Mouse (Mus musculus) heart, embryonic 16.5 days (tissue): ENCODE results near the gene Arhgef17. TPM values are rescaled to one million over a fixed set of nuclear protein-coding genes. Genes with fewer than 3 reads are reported as not detected.

Experiments
- ATAC-seq: fragments of 200-750 bp; cut with Nextera tagmentation; replicated peaks from 2 replicates; pipeline ENCODE4 v1.8.0; 2017; ENCODE audit warnings: moderate number of reproducible peaks; ENCODE audit not compliant: insufficient read depth, low FRiP score; ENCODE audit errors: extremely low read depth
- H3K27ac ChIP-seq: fragments of 300-500 bp; sonication (generic); 2 replicates; pipeline ENCODE4 v1.5.1; 2014; ENCODE audit warnings: mild to moderate bottlenecking, low read length, control low read depth, moderate library complexity
- H3K27me3 ChIP-seq: fragments of 300-500 bp; sonication (generic); 2 replicates; pipeline ENCODE4 v1.6.1; 2014; ENCODE audit warnings: low read length, mixed read lengths; ENCODE audit not compliant: control insufficient read depth, insufficient read depth
- H3K36me3 ChIP-seq: fragments of 300-500 bp; sonication (generic); 2 replicates; pipeline ENCODE4 v1.6.1; 2014; ENCODE audit not compliant: control insufficient read depth, insufficient read depth
- H3K4me1 ChIP-seq: fragments of 300-500 bp; sonication (generic); 2 replicates; pipeline ENCODE4 v1.6.1; 2014; ENCODE audit warnings: low read length, mixed read lengths; ENCODE audit not compliant: control insufficient read depth, insufficient read depth
- H3K4me2 ChIP-seq: fragments of 300-500 bp; sonication (generic); 2 replicates; pipeline ENCODE4 v1.6.1; 2014; ENCODE audit warnings: low read depth, mild to moderate bottlenecking, control low read depth, low read length
- H3K4me3 ChIP-seq: fragments of 300-500 bp; sonication (generic); 2 replicates; pipeline ENCODE4 v1.5.1; 2014; ENCODE audit warnings: mild to moderate bottlenecking, control low read depth, low read length
- H3K9ac ChIP-seq: fragments of 300-500 bp; sonication (generic); 2 replicates; pipeline ENCODE4 v1.6.1; 2014; ENCODE audit warnings: low read length, control low read depth
- H3K9me3 ChIP-seq: fragments of 300-500 bp; sonication (generic); replicated peaks from 2 replicates; pipeline ENCODE4 v1.6.1; 2016; ENCODE audit warnings: low read length; ENCODE audit not compliant: control insufficient read depth
- WGBS: fragments of 180-500 bp; shearing (Covaris S2); extraction: QIAGEN DNeasy Blood & Tissue Kit; methylation state at CpG from one replicate; pipeline ENCODE4 v1.1.7; 2014; 5-methylcytosine and 5-hydroxymethylcytosine counted together
- polyA plus RNA-seq: library from polyadenylated mRNA; unstranded; fragments of >200 nt; fragmentation: Nextera tagmentation; extraction: Ambion mirVana; gene quantifications from 2 replicates; pipeline ENCODE4 v1.2.1, GENCODE M21; 2015

Gene Arhgef17
- polyA plus RNA-seq, 1 experiment from 2014 or later: 5.1 TPM

GRCm38 (mm10) chr7:100839632-100840402, 92.1 kb downstream of the Arhgef17 start:
- 48% methylated on average over 6 of the region's 6 CpGs for WGBS
- peaks cover 25% of the 10 kb centered on the region for H3K4me1 ChIP-seq
- no peaks in the 10 kb centered on the region for H3K27me3 ChIP-seq
- H3K9ac ChIP-seq: no peak overlapping the region
- no peak overlapping the region for H3K27ac ChIP-seq
- peaks cover 8% of the 10 kb centered on the region for H3K36me3 ChIP-seq
- no peak overlapping the region for H3K4me2 ChIP-seq
- ATAC-seq: 0 out of 2 replicates have a peak, but pooled peaks have one; percentile 39
- H3K4me3 ChIP-seq: no peak overlapping the region
- no peaks in the 10 kb centered on the region for H3K9me3 ChIP-seq

- 59% methylated on average over 1 of the region's 1 CpGs for WGBS
- Histone ChIP-seq H3K4me1 (peaks cover 14% of the 10 kb centered on the region), H3K4me2 (no peak overlapping the region), H3K9ac (no peak overlapping the region), H3K4me3 (no peak overlapping the region), H3K9me3 (no peaks in the 10 kb centered on the region), H3K36me3 (peaks cover 15% of the 10 kb centered on the region), H3K27me3 (no peaks in the 10 kb centered on the region), H3K27ac (no peak overlapping the region)
- ATAC-seq: no peak
Measured at GRCm38 (mm10) chr7:100837701-100838100, 94.2 kb downstream of the Arhgef17 start.

- 85% methylated on average over 10 of the region's 10 CpGs for WGBS
- H3K27me3 ChIP-seq: no peaks in the 10 kb centered on the region
- H3K4me1 ChIP-seq: peaks cover 14% of the 10 kb centered on the region
- no peak overlapping the region for H3K9ac ChIP-seq
- no peak overlapping the region for H3K4me2 ChIP-seq
- no peaks in the 10 kb centered on the region for H3K9me3 ChIP-seq
- H3K4me3 ChIP-seq: no peak overlapping the region
- no peak for ATAC-seq
- H3K36me3 ChIP-seq: peaks cover 15% of the 10 kb centered on the region
- no peak overlapping the region for H3K27ac ChIP-seq
Measured at GRCm38 (mm10) chr7:100836657-100837056, 95.2 kb downstream of the Arhgef17 start.

GRCm38 (mm10) chr7:100835711-100836110, 96.2 kb downstream of the Arhgef17 start:
- no peak for ATAC-seq
- WGBS: 83% methylated on average over 6 of the region's 6 CpGs
- peaks cover 20% of the 10 kb centered on the region for H3K36me3 ChIP-seq

GRCm38 (mm10) chr7:100835168-100835567, 96.7 kb downstream of the Arhgef17 start:
- Histone ChIP-seq H3K9ac (no peak overlapping the region), H3K27ac (no peak overlapping the region), H3K36me3 (peaks cover 20% of the 10 kb centered on the region), H3K4me3 (no peak overlapping the region), H3K4me2 (no peak overlapping the region), H3K4me1 (peaks cover 14% of the 10 kb centered on the region), H3K27me3 (no peaks in the 10 kb centered on the region), H3K9me3 (no peaks in the 10 kb centered on the region)
- WGBS: 93% methylated on average over 7 of the region's 7 CpGs
- ATAC-seq: no peak

More at GRCm38 (mm10) chr7:100835711-100836110, 96.2 kb downstream of the Arhgef17 start:
- Histone ChIP-seq H3K4me1 (peaks cover 14% of the 10 kb centered on the region), H3K4me3 (no peak overlapping the region), H3K9me3 (no peaks in the 10 kb centered on the region), H3K9ac (no peak overlapping the region), H3K4me2 (no peak overlapping the region), H3K27ac (no peak overlapping the region), H3K27me3 (no peaks in the 10 kb centered on the region)

- Histone ChIP-seq H3K4me2 (no peak overlapping the region), H3K36me3 (peaks cover 20% of the 10 kb centered on the region), H3K9ac (no peak overlapping the region), H3K9me3 (no peaks in the 10 kb centered on the region), H3K4me3 (no peak overlapping the region), H3K4me1 (peaks cover 2% of the 10 kb centered on the region; the same call in 1 of the 2 replicates), H3K27ac (no peak overlapping the region), H3K27me3 (no peaks in the 10 kb centered on the region)
- WGBS: 89% methylated on average over 1 of the region's 1 CpGs
- ATAC-seq: no peak
Measured at GRCm38 (mm10) chr7:100833859-100834258, 98.0 kb downstream of the Arhgef17 start.

GRCm38 (mm10) chr7:100828549-100828948, 103.4 kb downstream of the Arhgef17 start:
- no peaks in the 10 kb centered on the region for H3K9me3 ChIP-seq

GRCm38 (mm10) chr7:100824661-100825060, 107.2 kb downstream of the Arhgef17 start:
- no peak for ATAC-seq
- no peak overlapping the region for H3K9ac ChIP-seq
- H3K9me3 ChIP-seq: no peaks in the 10 kb centered on the region
- no peaks in the 10 kb centered on the region for H3K4me1 ChIP-seq
- H3K4me3 ChIP-seq: no peak overlapping the region
- 75% methylated on average over 3 of the region's 3 CpGs for WGBS
- no peak overlapping the region for H3K27ac ChIP-seq
- H3K27me3 ChIP-seq: no peaks in the 10 kb centered on the region
- H3K36me3 ChIP-seq: peaks cover 8% of the 10 kb centered on the region; the same call in 1 of the 2 replicates
- H3K4me2 ChIP-seq: no peak overlapping the region

More at GRCm38 (mm10) chr7:100828549-100828948, 103.4 kb downstream of the Arhgef17 start:
- Histone ChIP-seq H3K36me3 (peaks cover 15% of the 10 kb centered on the region), H3K27me3 (no peaks in the 10 kb centered on the region), H3K4me2 (no peak overlapping the region), H3K4me1 (no peaks in the 10 kb centered on the region), H3K9ac (no peak overlapping the region), H3K4me3 (no peak overlapping the region), H3K27ac (no peak overlapping the region)
- WGBS: 93% methylated on average over 2 of the region's 2 CpGs
- ATAC-seq: no peak
